Mouse (Mus musculus) R1 (cell line): Measurements from ENCODE around the gene Ppdpf.
A peak's percentile ranks its signal among the peaks of the same experiment; 100 is the strongest.

Experiments used
- DNase-seq: peaks from one replicate; pipeline ENCODE4 v3.0.0-alpha.2; 2018; ENCODE audit warnings: low read depth, low spot score

Ppdpf gene

GRCm38 (mm10) chr2:181187121-181188000, at the start of gene Ppdpf:
TSS of gene Ppdpf (plus strand) at chr2:181187247.
- DNase-seq = peak; percentile 97

GRCm38 (mm10) chr2:181139641-181140193, 47.3 kb upstream of the Ppdpf start:
- DNase-seq = no peak

DNA sequence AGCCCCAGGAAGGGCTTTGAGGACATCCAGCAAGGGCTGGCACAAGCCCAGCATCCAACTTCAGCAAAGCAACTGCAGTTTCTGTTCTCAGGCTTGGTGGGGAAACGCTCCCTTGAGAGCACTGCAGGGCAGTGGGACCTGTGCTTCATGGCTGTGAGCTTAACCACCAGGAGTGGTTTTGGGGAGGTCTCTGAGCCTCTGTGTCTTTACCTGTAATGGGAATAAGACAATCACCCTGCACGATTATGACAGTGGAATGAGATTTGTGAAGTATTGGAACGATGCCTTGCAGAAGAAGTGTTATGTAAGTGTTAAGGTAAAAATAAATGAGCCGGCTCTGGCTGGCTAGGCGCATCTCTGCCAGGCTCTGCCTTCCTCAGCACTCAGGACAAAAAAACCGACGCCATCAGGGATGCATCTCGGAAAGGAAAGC, 44.3 kb upstream of the Ppdpf start:
- DNase-seq = no peak

GRCm38 (mm10) chr2:181143509-181144276, 43.4 kb upstream of the Ppdpf start:
- DNase-seq = no peak

DNA sequence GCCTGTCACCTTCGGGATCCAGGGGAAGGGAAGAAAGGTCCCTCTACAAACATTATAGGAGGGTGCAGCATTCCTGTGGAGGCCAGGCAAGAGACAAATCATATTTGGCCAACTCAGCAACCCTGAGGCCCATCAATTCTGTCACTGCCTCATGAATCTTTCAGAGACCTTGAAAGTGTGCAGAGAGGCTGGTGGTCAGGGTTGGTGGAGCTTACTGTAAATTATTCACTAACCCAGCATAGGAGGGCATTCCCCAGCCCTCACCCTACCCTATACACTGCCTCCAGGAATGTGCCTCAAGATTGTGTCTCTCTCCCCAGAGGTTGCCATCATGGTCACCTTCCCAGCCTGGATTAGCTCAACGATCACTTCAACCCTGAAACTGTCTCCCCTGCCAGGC, 42.4 kb upstream of the Ppdpf start:
- no peak for DNase-seq

DNA sequence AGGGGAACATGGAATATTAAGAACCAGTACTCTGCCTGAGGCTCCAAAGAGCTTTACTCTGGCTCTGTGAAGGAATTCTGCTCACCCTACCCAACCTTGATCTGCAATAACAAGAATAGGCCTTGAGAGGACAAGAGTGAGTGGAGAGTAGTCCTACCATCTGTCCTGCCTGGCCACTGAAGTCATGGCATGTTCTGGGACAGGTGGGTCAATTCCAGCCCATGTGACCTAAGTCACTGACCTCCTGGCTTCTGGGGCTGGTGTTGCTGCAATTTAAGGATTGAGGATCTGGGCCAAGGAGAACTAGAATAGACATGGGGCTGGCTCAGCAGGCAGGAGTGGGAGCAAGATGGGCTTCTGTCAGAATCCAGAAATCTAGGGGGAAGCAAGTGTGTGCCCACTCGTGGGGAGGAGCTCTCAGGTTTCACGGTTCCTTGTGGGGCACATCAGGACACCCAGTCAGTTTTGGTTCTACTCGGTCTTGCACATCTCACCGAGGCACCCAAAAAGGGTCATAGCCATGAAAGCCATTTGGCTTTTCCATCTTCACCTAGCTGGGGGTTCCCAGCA, 40.0 kb upstream of the Ppdpf start:
- no peak for DNase-seq

- peak; percentile 77 for DNase-seq
Observed at GRCm38 (mm10) chr2:181147546-181148317, 39.3 kb upstream of the Ppdpf start.

DNA sequence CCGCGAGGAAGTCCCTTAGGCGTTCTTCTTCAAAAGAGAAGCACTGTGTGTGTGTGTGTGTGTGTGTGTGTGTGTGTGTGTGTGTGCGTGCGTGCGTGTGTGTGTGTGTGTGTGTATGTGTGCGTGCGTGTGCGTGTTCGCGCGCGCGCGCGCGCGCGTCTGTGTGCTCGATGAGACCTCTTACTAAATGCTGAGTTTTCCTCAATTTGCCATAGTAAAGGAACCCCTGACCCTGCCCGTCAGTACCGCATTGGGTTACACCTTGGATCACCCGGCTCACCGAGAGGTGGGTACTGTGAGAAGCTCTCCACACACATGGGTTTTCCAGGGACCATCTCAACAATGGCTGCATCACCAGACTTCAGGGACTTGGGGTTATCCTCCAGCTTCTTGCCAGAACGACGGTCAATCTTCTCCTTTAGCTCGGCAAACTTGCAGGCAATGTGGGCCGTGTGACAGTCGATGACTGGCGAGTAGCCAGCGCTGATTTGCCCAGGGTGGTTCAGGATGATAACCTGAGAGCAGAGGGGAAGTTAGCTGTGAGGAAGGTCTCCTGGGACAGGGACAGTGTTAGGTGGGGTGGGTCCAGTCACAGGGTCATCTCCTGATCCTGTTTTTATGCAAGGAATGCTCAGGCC, 38.6 kb upstream of the Ppdpf start:
- no peak for DNase-seq

DNA sequence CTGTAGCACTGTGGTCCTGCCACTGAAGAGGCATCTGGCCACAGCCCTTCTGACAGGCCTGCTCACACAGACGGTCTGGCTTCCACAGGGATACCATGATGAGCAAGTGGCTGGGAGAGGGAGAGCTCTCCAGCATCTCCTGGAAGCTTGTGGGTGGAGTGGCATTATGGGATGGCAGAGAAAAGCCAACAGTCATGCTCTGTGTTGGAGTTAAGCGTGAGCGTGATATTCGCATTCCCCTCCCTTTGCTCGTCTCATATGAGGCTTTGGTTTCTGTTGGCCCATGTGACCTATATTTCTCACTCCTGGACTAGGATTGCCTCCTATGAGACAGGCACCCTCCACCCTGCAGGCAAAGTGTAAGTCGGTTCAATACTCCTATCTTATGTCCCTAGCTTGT, 36.8 kb upstream of the Ppdpf start:
- no peak for DNase-seq

DNA sequence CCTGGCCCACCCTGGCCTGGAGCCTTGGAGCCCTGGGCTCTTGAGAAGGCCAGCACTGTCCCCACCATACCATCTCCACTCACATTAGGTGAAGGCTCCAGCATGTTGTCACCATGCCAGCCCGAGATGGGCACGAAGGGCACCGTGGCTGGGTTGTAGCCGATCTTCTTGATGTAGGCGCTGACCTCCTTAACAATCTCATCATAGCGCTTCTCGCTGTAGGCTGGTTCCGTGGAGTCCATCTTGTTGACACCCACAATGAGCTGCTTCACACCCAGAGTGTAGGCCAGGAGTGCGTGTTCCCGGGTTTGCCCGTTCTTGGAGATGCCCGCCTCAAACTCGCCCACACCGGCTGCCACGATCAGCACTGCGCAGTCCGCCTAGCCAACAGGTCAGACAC, 34.3 kb upstream of the Ppdpf start:
- DNase-seq = no peak

GRCm38 (mm10) chr2:181153131-181153530, 33.9 kb upstream of the Ppdpf start:
- DNase-seq = no peak

GRCm38 (mm10) chr2:181153837-181154236, 33.2 kb upstream of the Ppdpf start:
- DNase-seq = peak; percentile 60

- no peak for DNase-seq
Observed at GRCm38 (mm10) chr2:181154361-181154760, 32.7 kb upstream of the Ppdpf start.

DNA sequence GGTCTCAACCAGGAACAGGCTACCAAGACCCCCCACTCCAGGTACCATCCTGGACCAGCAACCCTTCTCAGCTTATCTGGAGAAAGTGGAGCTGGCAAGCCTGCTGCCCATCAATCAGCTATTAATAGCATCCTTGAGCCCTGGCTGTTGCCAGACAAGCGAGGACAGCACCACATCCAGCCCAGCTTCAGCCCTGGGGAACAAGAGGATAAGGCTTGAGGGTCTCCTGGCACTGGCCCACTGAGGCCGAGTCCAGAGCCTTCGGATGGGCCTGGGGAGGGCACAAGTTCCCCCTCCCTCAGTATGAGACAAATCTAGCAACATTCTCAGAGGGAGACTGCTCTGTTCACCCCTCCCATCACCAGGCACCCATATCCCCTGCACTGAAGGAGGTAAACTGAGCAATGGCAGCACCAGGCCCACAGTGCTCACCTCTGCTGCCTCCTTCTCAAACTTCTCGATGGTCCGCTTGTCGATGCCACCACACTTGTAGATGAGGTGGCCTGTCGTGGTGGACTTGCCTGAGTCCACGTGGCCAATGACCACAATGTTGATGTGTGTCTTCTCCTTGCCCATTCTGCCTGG, 32.1 kb upstream of the Ppdpf start:
- no peak for DNase-seq

DNA sequence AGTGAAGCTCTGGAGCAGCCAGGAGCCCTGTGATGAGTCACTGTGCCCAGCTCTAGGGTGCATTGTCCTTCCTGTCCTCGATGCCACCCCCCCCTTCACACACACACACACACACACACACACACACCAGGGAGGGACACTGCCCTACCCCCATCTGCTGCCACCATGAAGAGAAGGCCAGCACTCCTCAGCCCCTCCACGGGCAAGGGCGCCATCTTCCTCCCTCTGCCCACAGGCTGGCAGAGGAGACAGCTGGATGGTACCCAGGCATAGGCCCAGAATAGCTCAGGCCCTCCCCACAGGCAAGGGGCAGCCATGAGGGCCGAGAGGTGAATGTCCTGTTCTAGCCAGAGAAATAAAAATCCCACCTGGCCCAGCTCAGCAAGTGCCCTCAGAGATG, 31.2 kb upstream of the Ppdpf start:
- no peak for DNase-seq

- DNase-seq = peak; percentile 31
Observed at GRCm38 (mm10) chr2:181156248-181157121, 30.6 kb upstream of the Ppdpf start, which contains the start of gene Eef1a2. TSS of gene Eef1a2 (minus strand) at chr2:181157014.

- no peak for DNase-seq
Observed at GRCm38 (mm10) chr2:181157180-181157579, 29.9 kb upstream of the Ppdpf start.

- no peak for DNase-seq
Observed at GRCm38 (mm10) chr2:181157716-181158302, 29.2 kb upstream of the Ppdpf start.

DNA sequence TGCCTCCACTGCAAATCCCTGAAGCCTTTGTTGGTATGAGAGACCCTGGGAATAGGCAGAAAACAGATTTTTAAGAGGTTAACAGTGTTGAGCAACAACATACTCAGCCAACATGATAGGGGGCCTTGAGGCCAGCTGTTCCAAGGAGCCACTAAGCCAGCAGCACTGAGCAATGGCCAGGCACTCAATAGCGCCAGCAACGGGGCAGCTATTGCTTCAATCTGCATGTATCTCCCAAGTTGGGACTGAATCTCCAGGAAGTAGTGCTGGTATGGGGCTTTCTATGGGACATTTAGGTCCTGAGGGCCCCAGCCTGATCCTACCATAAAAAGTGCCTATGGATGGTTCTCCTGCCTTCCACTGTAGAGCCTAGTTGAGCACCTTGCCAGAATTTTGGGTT, 28.6 kb upstream of the Ppdpf start:
- no peak for DNase-seq
